In genomic region chr15:52922277-52922676, GRCm38 (mm10) we compare ENCODE assay signal across 18 mouse cellular contexts.
"Had no signal": no experiment of that assay in that cellular context is flagged by ENCODE, and none has a peak within 500 bp of the region (broad histone marks: within the 10 kb centered on the region; RNA-seq: fewer than 3 reads in every experiment).

No protein-coding gene starts in this region.

- H3K9ac ChIP-seq: limb, embryonic 13.5 days; liver, embryonic 12.5 days; liver, embryonic 15.5 days; lung, embryonic 15.5 days; midbrain, embryonic 12.5 days; midbrain, embryonic 15.5 days; neural tube, embryonic 13.5 days had no signal

- H3K27ac ChIP-seq: kidney, postnatal 0 days; layer of hippocampus, adult 2 months; limb, embryonic 10.5 days; limb, embryonic 13.5 days; liver, embryonic 12.5 days; liver, embryonic 15.5 days; lung, embryonic 15.5 days; macrophage; midbrain, embryonic 12.5 days; midbrain, embryonic 15.5 days; neural tube, embryonic 13.5 days had no signal

- H3K9me3 ChIP-seq: limb, embryonic 10.5 days; liver, embryonic 15.5 days; lung, embryonic 15.5 days had no signal

- H3K4me1 ChIP-seq: limb, embryonic 10.5 days; limb, embryonic 13.5 days; liver, embryonic 12.5 days; liver, embryonic 15.5 days; lung, embryonic 15.5 days; midbrain, embryonic 12.5 days; midbrain, embryonic 15.5 days; neural tube, embryonic 13.5 days had no signal

- H3K4me2 ChIP-seq: limb, embryonic 13.5 days; liver, embryonic 12.5 days; liver, embryonic 15.5 days; lung, embryonic 15.5 days; midbrain, embryonic 12.5 days; midbrain, embryonic 15.5 days; neural tube, embryonic 13.5 days had no signal

- DNase-seq: kidney, postnatal 25 days; layer of hippocampus, adult 9-11 months; liver; lung, adult 18-20 months; retina, postnatal 1 day; thymus, adult 18-20 months; thymus, postnatal 36 days had no signal

- ATAC-seq: liver, embryonic 12.5 days; midbrain, embryonic 15.5 days had no signal

- H3K27me3 ChIP-seq: limb, embryonic 13.5 days; liver, embryonic 12.5 days; liver, embryonic 15.5 days; lung, embryonic 15.5 days; midbrain, embryonic 12.5 days; midbrain, embryonic 15.5 days; neural tube, embryonic 13.5 days had no signal

- H3K36me3 ChIP-seq: limb, embryonic 10.5 days; limb, embryonic 13.5 days; liver, embryonic 12.5 days; liver, embryonic 15.5 days; lung, embryonic 15.5 days; midbrain, embryonic 12.5 days; midbrain, embryonic 15.5 days; neural tube, embryonic 13.5 days had no signal

- H3K4me3 ChIP-seq: layer of hippocampus, adult 2 months; limb, embryonic 10.5 days; limb, embryonic 13.5 days; liver, embryonic 12.5 days; liver, embryonic 15.5 days; lung, embryonic 15.5 days; midbrain, embryonic 12.5 days; midbrain, embryonic 15.5 days; neural tube, embryonic 13.5 days had no signal
